Mouse (Mus musculus): Measurements from ENCODE around the gene Cdc42ep3.

DNA sequence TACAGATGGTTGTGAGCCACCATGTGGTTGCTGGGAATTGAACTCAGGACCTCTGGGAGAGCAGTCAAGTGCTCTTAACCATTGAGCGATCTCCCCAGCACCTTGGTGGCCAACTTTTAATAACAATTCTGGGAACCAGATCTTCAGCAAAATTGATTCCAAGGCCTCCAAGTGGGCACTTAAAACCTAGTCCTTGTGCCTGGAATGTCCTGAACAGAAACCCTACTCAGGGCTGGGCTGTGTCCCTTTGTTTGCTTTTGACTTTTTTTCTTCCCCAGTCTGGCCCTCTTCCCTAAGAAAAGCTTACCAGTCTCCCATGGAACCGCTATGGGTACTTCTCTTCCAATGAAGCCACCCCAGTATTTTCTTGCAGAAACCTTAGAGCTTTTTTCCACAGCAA is 24.5 kb downstream of the Cdc42ep3 start:
- TF ChIP-seq CTCF (conservative IDR thresholded peaks at IDR 0.05 in 1 of 2, IDR thresholded peaks at IDR 0.05 in 1 of 2; ENCODE audit: low read depth in 2 of 2, low read length in 2 of 2) (no peak), GABPA (IDR thresholded peaks at IDR 0.05; ENCODE audit: insufficient replicate concordance, low read depth, low read length) (no peak), POLR2A (IDR thresholded peaks at IDR 0.05; ENCODE audit: low read depth, low read length) (no peak), TCF12 (IDR thresholded peaks at IDR 0.05; ENCODE audit: low read depth, low read length) (no peak), RAD21 (IDR thresholded peaks at IDR 0.05; ENCODE audit: low read depth, low read length) (no peak), USF1 (IDR thresholded peaks at IDR 0.05; ENCODE audit: low read depth, low read length) (no peak), IRF4 (IDR thresholded peaks at IDR 0.05; ENCODE audit: low read depth, low read length) (no peak), MAX (IDR thresholded peaks at IDR 0.05; ENCODE audit: low read length) (no peak), MYC (IDR thresholded peaks at IDR 0.05; ENCODE audit: low read depth, low read length) (no peak), NRF1 (IDR thresholded peaks at IDR 0.05; ENCODE audit: low read depth, low read length) (no peak), POLR2AphosphoS2 (IDR thresholded peaks at IDR 0.05; ENCODE audit: low read depth, low read length) (no peak), NELFE (IDR thresholded peaks at IDR 0.05; ENCODE audit: low read depth, low read length) (no peak)
